Mouse (Mus musculus) embryonic facial prominence, embryonic 10.5 days (tissue): ENCODE results near the gene Irs1. TPM values are rescaled to one million over a fixed set of nuclear protein-coding genes. Genes with fewer than 3 reads are reported as not detected.

Experiments
- DNase-seq: peaks from one replicate; pipeline ENCODE4 v3.0.0-alpha.2; 2017; ENCODE audit warnings: low spot score
- H3K27ac ChIP-seq: fragments of 300-500 bp; sonication (generic); replicated peaks from 2 replicates; pipeline ENCODE4 v1.5.1; 2016; ENCODE audit warnings: mild to moderate bottlenecking
- H3K27me3 ChIP-seq: fragments of 300-500 bp; sonication (generic); replicated peaks from 2 replicates; pipeline ENCODE4 v1.6.1; 2016; ENCODE audit warnings: low read depth, mild to moderate bottlenecking; ENCODE audit not compliant: poor library complexity, severe bottlenecking
- H3K36me3 ChIP-seq: fragments of 300-500 bp; sonication (generic); replicated peaks from 2 replicates; pipeline ENCODE4 v1.6.1; 2016; ENCODE audit warnings: mild to moderate bottlenecking, moderate library complexity
- H3K4me1 ChIP-seq: fragments of 300-500 bp; sonication (generic); 2 replicates; pipeline ENCODE4 v1.6.1; 2016
- H3K4me3 ChIP-seq: fragments of 300-500 bp; sonication (generic); 2 replicates; pipeline ENCODE4 v1.5.1; 2016; ENCODE audit warnings: mild to moderate bottlenecking, moderate library complexity
- H3K9me3 ChIP-seq: fragments of 300-500 bp; sonication (generic); 2 replicates; pipeline ENCODE4 v1.6.1; 2016; ENCODE audit warnings: mild to moderate bottlenecking
- WGBS: fragments of 180-500 bp; shearing (Covaris S2); methylation state at CpG from one replicate; pipeline ENCODE4 v1.1.7; 2016; 5-methylcytosine and 5-hydroxymethylcytosine counted together
- polyA plus RNA-seq: library from polyadenylated mRNA; unstranded; fragments of >200 nt; fragmentation: Nextera tagmentation; extraction: Ambion mirVana; gene quantifications from 2 replicates; pipeline ENCODE4 v1.2.1, GENCODE M21; 2016

The Irs1 gene
- polyA plus RNA-seq, 1 experiment from 2014 or later: 8.9 TPM

GRCm38 (mm10) chr1:82286190-82287051 lies 4.8 kb downstream of the Irs1 start:
- no peak for DNase-seq
- Histone ChIP-seq H3K36me3 (peaks cover 32% of the 10 kb centered on the region), H3K4me1 (peaks cover 76% of the 10 kb centered on the region), H3K9me3 (peaks cover 9% of the 10 kb centered on the region; the same call in 1 of the 2 replicates), H3K27ac (peak overlapping the region; percentile 75), H3K27me3 (peaks cover 33% of the 10 kb centered on the region), H3K4me3 (peak overlapping the region; percentile 76)
- 30% methylated on average over 15 of the region's 15 CpGs for WGBS

- Histone ChIP-seq H3K27ac (peak overlapping the region; percentile 75), H3K27me3 (peaks cover 33% of the 10 kb centered on the region), H3K36me3 (peaks cover 32% of the 10 kb centered on the region), H3K9me3 (peaks cover 9% of the 10 kb centered on the region; the same call in 1 of the 2 replicates), H3K4me1 (peaks cover 76% of the 10 kb centered on the region), H3K4me3 (peak overlapping the region; percentile 76)
- WGBS: 41% methylated on average over 5 of the region's 5 CpGs
- no peak for DNase-seq
These were observed 5.6 kb downstream of the Irs1 start for GRCm38 (mm10) chr1:82285461-82286189.

GRCm38 (mm10) chr1:82284403-82284802 lies 6.8 kb downstream of the Irs1 start:
- peaks cover 33% of the 10 kb centered on the region for H3K36me3 ChIP-seq
- H3K4me1 ChIP-seq: peaks cover 64% of the 10 kb centered on the region
- DNase-seq: no peak
- peak overlapping the region; percentile 76 for H3K4me3 ChIP-seq
- WGBS: 36% methylated on average over 4 of the region's 4 CpGs
- H3K9me3 ChIP-seq: peaks cover 9% of the 10 kb centered on the region; the same call in 1 of the 2 replicates
- peak overlapping the region; percentile 98 for H3K27ac ChIP-seq
- H3K27me3 ChIP-seq: peaks cover 30% of the 10 kb centered on the region

GRCm38 (mm10) chr1:82283901-82284301 lies 7.3 kb downstream of the Irs1 start:
- 3% methylated on average over 1 of the region's 1 CpGs for WGBS
- peaks cover 9% of the 10 kb centered on the region; the same call in 1 of the 2 replicates for H3K9me3 ChIP-seq
- peak overlapping the region; percentile 98 for H3K27ac ChIP-seq
- peak; percentile 47 for DNase-seq
- H3K36me3 ChIP-seq: peaks cover 33% of the 10 kb centered on the region
- peak overlapping the region; percentile 76 for H3K4me3 ChIP-seq
- H3K4me1 ChIP-seq: peaks cover 59% of the 10 kb centered on the region
- H3K27me3 ChIP-seq: peaks cover 25% of the 10 kb centered on the region

GRCm38 (mm10) chr1:82282992-82283611 lies 8.1 kb downstream of the Irs1 start:
- under 1% methylated on average over 35 of the region's 35 CpGs for WGBS
- H3K27ac ChIP-seq: peak overlapping the region; percentile 98
- peaks cover 51% of the 10 kb centered on the region for H3K4me1 ChIP-seq
- DNase-seq: peak; percentile 95
- peak overlapping the region; percentile 76 for H3K4me3 ChIP-seq
- H3K36me3 ChIP-seq: peaks cover 33% of the 10 kb centered on the region
- peaks cover 17% of the 10 kb centered on the region for H3K27me3 ChIP-seq
- peaks cover 4% of the 10 kb centered on the region; the same call in 1 of the 2 replicates for H3K9me3 ChIP-seq

DNA sequence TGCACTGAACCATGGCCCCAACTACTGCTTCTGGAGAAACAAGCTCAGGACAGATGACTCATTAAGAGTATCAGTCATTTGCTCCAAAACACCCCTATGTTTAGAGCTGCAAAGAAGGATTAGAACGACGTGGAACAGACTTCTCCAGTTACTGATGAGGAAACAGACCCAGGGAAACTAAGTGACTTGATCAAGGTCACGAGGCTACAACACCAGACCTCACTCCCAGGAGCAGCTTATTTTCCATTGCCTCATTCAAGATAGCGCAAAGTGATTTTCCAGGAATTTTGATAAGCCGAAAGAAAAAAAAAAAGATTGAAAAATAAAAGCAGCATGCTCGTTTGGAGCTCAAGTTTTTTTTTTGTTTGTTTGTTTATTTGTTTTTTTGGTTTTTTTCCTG lies 9.4 kb downstream of the Irs1 start:
- Histone ChIP-seq H3K4me3 (no peak overlapping the region), H3K4me1 (peaks cover 38% of the 10 kb centered on the region), H3K27me3 (peaks cover 5% of the 10 kb centered on the region), H3K36me3 (peaks cover 33% of the 10 kb centered on the region), H3K27ac (no peak overlapping the region), H3K9me3 (no peaks in the 10 kb centered on the region)
- DNase-seq: no peak
- 75% methylated on average over 6 of the region's 6 CpGs for WGBS

- Histone ChIP-seq H3K4me3 (no peak overlapping the region), H3K36me3 (peaks cover 39% of the 10 kb centered on the region), H3K9me3 (no peaks in the 10 kb centered on the region), H3K27me3 (no peaks in the 10 kb centered on the region), H3K27ac (no peak overlapping the region), H3K4me1 (peaks cover 22% of the 10 kb centered on the region)
- no peak for DNase-seq
- WGBS: 60% methylated on average over 1 of the region's 1 CpGs
These were observed 11.4 kb downstream of the Irs1 start for GRCm38 (mm10) chr1:82279768-82280167.

GRCm38 (mm10) chr1:82274361-82274760 lies 16.9 kb downstream of the Irs1 start:
- Histone ChIP-seq H3K27me3 (no peaks in the 10 kb centered on the region), H3K27ac (peak overlapping the region; percentile 15), H3K9me3 (no peaks in the 10 kb centered on the region), H3K4me3 (no peak overlapping the region), H3K4me1 (peaks cover 20% of the 10 kb centered on the region), H3K36me3 (peaks cover 42% of the 10 kb centered on the region)
- no peak for DNase-seq
- 45% methylated on average over 1 of the region's 1 CpGs for WGBS

- peaks cover 20% of the 10 kb centered on the region for H3K4me1 ChIP-seq
- no peaks in the 10 kb centered on the region for H3K27me3 ChIP-seq
- H3K27ac ChIP-seq: 0 out of 2 replicates have a peak overlapping the region, but pooled peaks have one; percentile 15
- H3K9me3 ChIP-seq: no peaks in the 10 kb centered on the region
- no peak for DNase-seq
- H3K36me3 ChIP-seq: peaks cover 35% of the 10 kb centered on the region
- whole genome bisulfite sequencing: 43% methylated on average over 6 of the region's 6 CpGs
- no peak overlapping the region for H3K4me3 ChIP-seq
These were observed 17.7 kb downstream of the Irs1 start for GRCm38 (mm10) chr1:82273529-82273928.

- 74% methylated on average over 5 of the region's 5 CpGs for WGBS
- no peak overlapping the region for H3K27ac ChIP-seq
- DNase-seq: no peak
These were observed 19.0 kb downstream of the Irs1 start for GRCm38 (mm10) chr1:82272231-82272630.

DNA sequence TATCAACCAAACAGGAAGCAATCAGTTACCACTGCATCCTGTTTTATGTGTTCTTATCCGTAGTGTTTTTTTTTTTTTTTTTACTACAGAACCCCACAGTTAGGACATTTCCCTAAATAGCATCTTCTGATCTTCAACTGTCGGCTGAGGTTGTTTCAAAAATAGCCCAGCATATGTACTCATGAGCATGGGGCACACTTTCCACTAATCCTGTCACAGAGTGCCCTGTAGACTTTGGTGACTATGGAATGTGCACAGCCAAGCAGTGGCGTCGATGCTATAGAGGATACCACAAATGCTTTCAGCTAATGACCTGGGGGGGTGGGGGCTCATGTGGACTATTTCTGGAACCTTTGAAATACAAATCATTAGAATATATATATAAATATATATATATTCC lies 23.7 kb downstream of the Irs1 start:
- H3K4me1 ChIP-seq: peaks cover 6% of the 10 kb centered on the region
- WGBS: 79% methylated on average over 4 of the region's 4 CpGs
- DNase-seq: no peak

More at GRCm38 (mm10) chr1:82272231-82272630, 19.0 kb downstream of the Irs1 start:
- Histone ChIP-seq H3K36me3 (peaks cover 22% of the 10 kb centered on the region), H3K4me3 (no peak overlapping the region), H3K9me3 (no peaks in the 10 kb centered on the region), H3K27me3 (no peaks in the 10 kb centered on the region), H3K4me1 (peaks cover 20% of the 10 kb centered on the region)

DNA sequence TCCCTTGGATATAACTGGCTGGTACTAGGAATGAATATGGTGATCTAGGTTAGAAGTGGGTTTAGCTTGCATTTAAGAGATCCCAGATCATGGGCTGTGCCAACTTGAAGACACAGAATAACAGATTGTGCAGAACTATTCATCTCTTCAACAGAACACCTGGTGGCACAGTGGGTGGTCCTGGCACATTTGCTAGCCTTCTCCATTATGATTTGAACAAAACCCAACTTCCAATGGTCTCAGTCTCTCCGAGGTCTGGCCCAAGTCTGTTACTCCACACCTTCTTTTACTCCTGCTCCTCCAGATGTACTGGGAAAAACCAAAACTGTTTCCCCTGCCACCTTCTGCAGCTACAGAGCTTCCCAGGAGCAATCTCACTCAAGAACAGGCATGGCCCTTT lies 28.9 kb downstream of the Irs1 start:
- Histone ChIP-seq H3K4me3 (no peak overlapping the region), H3K27me3 (no peaks in the 10 kb centered on the region), H3K4me1 (peaks cover 32% of the 10 kb centered on the region), H3K36me3 (0 out of 2 replicates have a peak, but pooled peaks cover 8% of the 10 kb centered on the region), H3K9me3 (no peaks in the 10 kb centered on the region), H3K27ac (no peak overlapping the region)
- DNase-seq: no peak
- WGBS: 74% methylated on average over 1 of the region's 1 CpGs

More for the DNA sequence above, 23.7 kb downstream of the Irs1 start:
- Histone ChIP-seq H3K9me3 (no peaks in the 10 kb centered on the region), H3K27ac (no peak overlapping the region), H3K36me3 (peaks cover 16% of the 10 kb centered on the region; the same call in 1 of the 2 replicates), H3K4me3 (no peak overlapping the region), H3K27me3 (no peaks in the 10 kb centered on the region)
